Mouse (Mus musculus) ES-E14 (cell line): Measurements from ENCODE around the gene Asb17.

Source experiments
- CHD2 ChIP-seq: IDR thresholded peaks from 2 replicates; pipeline ENCODE4 v1.6.1; 2014; ENCODE audit warnings: mild to moderate bottlenecking, low read depth, low read length, inconsistent platforms
- HCFC1 ChIP-seq: IDR thresholded peaks from 2 replicates; pipeline ENCODE4 v1.6.1; 2012; ENCODE audit warnings: low read length, inconsistent platforms, borderline replicate concordance; ENCODE audit not compliant: insufficient read depth
- MAFK ChIP-seq: IDR thresholded peaks from 2 replicates; pipeline ENCODE4 v1.6.1; 2014; ENCODE audit warnings: mild to moderate bottlenecking, low read depth, low read length, inconsistent platforms; ENCODE audit not compliant: insufficient read depth
- ZC3H11A ChIP-seq: IDR thresholded peaks from 2 replicates; pipeline ENCODE4 v1.6.1; 2012; ENCODE audit warnings: low read depth, mild to moderate bottlenecking, inconsistent platforms, low read length, borderline replicate concordance
- ZNF384 ChIP-seq: IDR thresholded peaks from 2 replicates; pipeline ENCODE4 v1.6.1; 2012; ENCODE audit warnings: low read depth, low read length, inconsistent platforms

DNA sequence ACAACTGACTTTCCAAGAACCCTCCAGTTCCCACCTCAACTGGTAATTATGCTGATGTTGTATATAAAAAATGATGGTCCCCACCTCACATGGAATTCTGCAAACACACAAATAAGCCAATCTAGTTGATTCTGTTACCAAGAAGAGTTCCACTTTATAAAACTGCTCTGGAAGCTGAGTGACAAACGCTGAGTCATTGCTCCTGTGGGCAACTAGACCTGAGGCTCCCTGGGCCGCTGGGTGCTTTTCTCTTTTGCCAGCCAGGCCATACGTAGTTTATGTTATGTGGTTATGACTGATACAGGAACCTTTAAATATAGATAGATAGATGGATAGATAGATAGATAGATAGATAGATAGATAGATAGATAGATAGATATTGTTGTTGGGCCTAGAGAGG lies 25.3 kb upstream of the Asb17 start:
- TF ChIP-seq MAFK = no peak
- no peak for TF ChIP-seq HCFC1
- TF ChIP-seq ZC3H11A = no peak
- no peak for TF ChIP-seq ZNF384
- TF ChIP-seq CHD2 = no peak
